Mouse (Mus musculus) cerebellum, adult 11-12 months (tissue): ENCODE results near the gene Fancg.
"Not testable (repeated sequence)": the region's sequence is repeated elsewhere in the genome, so short reads cannot be mapped to it uniquely, and the experiment has no call there.

Experiments
- DNase-seq: peaks from one replicate; pipeline ENCODE4 v3.0.0; 2022

Fancg gene

GRCm38 (mm10) chr4:42998022-42998421 is 12.3 kb downstream of the Fancg start:
- DNase-seq = no peak

DNA sequence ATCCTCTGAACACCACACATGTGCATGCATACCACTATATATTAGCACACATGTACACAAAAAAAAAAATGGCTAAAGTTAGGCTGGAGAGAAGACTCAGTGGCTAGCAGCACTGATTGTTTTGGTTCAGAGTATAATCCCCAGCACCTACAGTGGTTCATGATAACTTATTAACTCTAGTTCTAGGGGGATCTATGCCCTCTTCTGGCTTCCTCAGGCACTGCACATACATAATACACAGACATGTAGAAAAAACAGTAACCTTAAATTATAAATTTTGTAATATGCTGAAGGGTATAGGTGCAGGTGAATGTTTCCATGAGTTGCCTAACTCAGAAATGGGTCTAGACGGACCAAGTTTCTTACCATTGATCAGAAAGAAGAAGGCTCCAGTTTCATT is 22.0 kb downstream of the Fancg start:
- DNase-seq = no peak

DNA sequence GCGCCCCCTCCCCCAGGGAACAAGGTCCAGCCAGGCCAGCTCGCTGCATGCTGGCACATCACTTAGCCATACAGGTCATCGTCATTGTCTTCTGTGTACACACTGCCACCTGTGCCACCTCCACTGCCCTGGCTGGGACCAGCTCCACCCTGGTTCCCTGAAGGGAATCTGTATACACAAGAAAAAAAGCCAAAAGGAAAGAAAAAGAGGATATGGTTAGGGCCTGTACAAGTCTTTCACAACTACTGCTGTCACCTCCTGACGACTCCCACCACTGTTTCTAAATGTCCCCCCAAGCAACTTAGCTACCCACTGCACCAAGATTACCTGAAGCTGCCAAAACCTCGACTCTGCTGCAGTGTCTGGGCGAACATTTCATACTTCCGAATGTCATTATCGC is 29.8 kb downstream of the Fancg start:
- DNase-seq = not testable (repeated sequence)

- DNase-seq = no peak
Measured at GRCm38 (mm10) chr4:42978062-42978461, 32.2 kb downstream of the Fancg start.

- DNase-seq = no peak
Measured at GRCm38 (mm10) chr4:42973868-42974267, 36.4 kb downstream of the Fancg start.

DNA sequence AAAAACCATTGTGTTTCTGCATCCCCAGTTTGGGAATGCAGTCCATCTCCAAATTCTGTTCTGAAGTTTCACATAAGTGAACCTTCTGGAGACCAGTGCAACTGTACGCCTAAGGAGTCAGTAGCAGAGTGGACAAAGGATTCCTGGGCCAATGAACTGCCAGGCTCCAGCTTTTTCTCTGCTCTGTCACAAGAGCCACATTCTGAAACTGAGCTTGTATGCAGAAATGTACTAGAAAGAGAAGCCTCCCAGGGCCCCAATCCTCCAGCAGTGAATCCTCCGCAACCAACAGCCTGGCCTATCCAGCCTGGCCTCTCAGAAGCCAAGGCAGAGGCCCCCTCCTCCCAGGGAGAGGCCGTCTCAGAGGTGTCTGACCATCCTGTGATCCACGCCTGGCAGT is 37.4 kb downstream of the Fancg start:
- DNase-seq = no peak

DNA sequence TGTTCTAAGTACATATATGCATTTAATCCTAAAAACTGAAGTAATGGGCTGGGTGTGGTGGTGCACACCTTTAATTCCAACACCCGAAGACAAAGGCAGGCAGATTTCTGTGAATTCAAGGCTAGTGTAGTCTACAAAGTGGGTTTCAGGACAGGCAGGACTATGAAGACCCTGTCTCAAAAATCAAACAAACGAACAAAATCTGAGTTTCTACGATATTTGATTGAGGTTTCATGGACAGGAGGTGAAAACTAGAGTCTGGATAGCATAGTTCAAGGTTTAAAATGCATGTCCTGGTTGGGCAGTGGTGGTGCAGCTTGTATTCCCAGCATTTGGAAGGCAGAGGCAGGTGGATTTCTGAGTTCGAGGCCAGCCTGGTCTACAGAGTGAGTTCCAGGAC is 41.0 kb downstream of the Fancg start, which contains the start of gene 1700022I11Rik:
1700022I11Rik (plus strand) TSS at position 301 of the 400 bp plus-strand sequence.
- DNase-seq = no peak

- no peak for DNase-seq
Measured at GRCm38 (mm10) chr4:42965039-42965719, 45.1 kb downstream of the Fancg start.

DNA sequence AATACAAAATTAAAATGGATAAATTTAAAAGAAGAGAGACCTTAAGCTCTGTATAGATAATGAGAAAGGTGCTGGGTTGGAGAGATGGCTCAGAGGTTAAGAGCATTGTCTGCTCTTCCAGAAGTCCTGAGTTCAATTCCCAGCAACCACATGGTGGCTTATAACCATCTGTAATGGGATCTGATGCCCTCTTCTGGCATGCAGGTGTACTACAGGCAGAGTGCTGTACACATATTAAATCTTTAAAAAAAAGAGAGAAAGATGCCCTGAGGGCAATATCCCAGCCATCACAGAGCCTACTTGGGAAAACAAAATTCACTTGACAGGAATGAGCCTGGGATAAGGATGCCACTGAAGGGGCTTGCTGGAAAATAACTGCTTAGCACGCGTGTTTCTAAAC is 46.8 kb downstream of the Fancg start:
- DNase-seq = no peak

DNA sequence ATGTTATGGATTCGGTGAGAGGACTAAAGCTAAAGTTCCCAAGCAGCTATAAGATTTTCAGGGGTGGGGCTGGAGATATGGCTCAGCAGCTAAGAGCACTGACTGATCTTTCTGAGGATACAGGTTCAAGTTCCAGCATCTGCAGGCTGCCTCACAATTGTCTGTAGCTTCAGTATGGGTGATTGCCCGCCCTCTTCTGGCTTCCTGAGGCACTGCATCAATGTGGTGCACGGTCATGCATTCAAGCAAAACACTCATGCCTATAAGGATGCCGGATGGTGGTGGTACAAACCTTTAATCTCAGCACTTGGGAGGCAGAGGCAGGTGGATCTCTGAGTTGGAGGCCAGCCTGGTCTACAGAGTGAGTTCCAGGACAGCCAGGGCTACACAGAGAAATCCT is 48.7 kb downstream of the Fancg start:
- DNase-seq = peak; percentile 47

DNA sequence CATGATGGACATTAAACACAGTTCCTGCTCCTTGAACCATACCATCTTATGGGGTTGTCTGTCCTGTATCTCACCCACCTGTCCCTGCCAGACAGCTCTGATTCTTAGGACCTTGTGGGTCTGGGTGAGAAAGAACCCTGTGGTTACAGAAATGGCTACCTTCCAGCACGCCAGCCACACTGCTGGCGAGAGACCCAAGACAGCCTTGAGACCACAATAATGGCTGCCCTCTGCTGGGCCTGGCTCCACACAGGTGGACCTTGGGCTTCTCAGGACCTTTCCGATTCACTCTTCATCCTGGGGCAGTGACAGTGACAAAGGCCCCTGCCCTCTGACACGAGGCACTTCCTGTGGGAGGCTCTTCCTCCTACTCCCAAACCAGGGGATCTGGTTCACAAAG is 50.9 kb downstream of the Fancg start:
- DNase-seq = no peak

DNA sequence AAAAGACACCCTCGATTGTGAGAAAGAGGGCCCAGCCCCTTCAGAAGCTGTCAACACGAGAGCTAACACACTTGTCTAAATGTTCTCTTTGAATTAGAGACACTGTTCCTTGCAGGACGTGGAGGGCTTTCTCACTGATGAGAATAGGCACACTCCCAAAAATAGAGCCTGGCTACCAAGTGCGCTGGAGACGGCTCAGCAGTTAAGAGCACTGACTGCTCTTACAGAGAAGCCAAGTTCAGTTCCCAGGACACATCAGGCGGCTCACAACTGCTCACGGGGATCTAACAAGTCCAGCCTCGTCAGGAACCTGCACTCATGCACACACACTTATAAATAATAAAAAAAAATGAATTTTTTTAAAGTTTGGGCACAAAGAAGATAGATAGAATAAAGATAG is 51.4 kb downstream of the Fancg start:
- no peak for DNase-seq

DNA sequence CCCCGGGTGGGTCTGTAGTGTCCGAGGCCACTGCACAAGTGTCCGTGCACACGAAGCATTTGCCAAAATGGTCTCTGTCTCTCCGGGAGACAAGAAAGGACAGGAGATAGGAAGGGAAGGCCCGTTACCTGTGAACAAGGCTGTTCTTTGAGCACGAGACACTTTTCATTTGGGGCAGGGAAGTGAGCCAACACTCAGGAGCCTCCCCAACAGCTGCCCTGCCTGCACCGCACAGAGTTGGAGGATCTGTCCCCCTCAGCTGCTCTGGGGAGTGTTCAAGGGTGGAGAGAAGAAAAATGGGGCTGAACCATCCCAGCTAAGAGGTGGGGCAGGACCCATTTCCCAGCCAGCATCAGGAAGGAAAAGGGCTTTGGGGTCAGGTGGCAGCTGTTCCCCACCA is 52.3 kb downstream of the Fancg start:
- no peak for DNase-seq

DNA sequence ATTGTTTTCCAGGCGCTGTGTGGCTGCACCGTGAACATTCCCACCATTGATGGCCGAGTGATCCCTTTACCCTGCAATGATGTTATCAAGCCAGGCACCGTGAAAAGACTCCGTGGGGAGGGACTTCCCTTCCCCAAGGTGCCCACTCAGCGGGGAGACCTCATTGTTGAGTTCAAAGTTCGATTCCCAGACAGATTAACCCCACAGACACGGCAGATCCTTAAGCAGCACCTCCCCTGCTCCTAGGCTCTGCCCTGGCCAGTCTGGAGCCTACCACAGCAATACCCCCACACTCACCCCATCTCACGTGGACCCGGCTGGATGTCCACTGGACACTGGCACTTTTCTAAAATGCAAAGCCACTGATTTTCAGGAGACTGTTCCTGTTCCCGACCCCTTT is 53.0 kb downstream of the Fancg start:
- DNase-seq = no peak

DNA sequence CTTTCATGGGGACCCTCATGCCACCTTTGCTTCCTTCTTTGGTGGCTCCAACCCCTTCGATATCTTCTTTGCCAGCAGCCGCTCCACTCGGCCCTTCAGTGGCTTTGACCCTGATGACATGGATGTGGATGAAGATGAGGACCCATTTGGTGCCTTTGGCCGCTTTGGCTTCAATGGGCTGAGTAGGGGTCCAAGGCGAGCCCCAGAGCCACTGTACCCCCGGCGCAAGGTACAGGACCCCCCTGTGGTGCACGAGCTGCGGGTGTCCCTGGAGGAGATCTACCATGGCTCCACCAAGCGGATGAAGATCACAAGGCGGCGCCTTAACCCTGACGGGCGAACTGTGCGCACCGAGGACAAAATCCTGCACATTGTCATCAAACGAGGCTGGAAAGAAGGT is 53.7 kb downstream of the Fancg start:
- no peak for DNase-seq

DNA sequence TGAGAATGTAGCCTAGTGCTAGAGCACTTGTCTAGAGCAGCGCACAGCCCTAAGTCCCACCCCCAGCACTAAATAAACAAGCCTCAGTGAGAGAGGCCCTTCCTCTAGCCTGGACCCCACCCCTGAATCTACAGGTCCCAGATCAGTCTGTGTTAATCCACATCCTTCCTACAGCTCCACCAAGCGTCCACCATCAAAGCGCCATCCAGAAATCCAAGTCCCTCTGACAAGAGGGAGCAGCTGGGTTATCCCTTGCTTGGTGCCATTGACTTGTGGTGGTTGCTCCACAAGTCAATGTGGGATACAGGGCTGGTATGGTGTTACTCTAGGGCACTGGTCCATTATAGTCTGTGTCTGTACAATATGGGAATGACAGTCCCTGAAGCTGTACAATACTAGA is 55.1 kb downstream of the Fancg start:
- no peak for DNase-seq

DNA sequence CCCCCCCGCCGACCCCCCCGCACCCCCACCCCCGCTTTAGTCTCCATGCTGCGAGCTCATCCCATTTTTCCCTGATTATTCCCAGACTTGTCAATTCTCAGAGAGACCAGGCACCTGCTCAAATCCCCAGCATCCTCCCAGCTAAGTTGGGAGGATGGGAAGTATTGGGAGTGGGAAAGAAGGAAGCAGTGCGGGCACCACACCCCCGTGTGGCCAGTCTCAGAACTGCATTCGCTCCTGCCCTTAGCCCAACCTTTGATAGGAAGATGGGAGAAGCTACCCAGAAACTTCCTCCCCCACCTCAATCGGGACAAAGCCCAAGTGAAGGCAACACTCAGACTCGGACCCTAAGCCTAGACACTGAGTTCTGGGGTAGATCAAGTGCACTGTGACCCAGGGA is 56.0 kb downstream of the Fancg start:
- peak; percentile 79 for DNase-seq

GRCm38 (mm10) chr4:42953435-42954094 is 56.7 kb downstream of the Fancg start:
- peak; percentile 67 for DNase-seq

- DNase-seq = peak; percentile 51
Measured at GRCm38 (mm10) chr4:42952563-42952962, 57.7 kb downstream of the Fancg start.
